Comparison of ENCODE assay signal across 14 mouse cellular contexts in the genomic region with DNA sequence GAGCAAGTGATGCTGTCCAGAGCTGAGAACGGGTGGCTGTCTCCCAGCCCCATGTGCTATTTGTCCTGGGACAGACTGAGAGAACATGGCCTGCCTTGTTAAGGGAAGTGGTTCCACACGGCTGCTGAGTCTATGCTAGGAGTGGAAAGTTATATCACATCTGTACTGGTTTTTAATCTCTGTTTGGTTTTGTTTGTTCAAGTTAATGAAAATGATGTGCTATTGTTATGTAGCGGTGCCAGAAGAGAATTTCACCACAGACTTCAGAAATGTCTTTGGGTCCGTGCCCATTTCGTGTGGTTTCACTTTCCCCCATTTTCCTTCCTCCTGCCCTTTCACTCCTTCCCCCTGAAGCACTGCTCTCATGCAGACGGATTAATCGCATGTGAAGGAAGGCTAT.
DNase-seq lines count a peak whose midpoint lies in the region; ATAC-seq and TF ChIP-seq lines count a peak whose summit lies in the region.
"Had no signal": no experiment of that assay in that cellular context is flagged by ENCODE, and none has a peak within 500 bp of the region (broad histone marks: within the 10 kb centered on the region; RNA-seq: fewer than 3 reads in every experiment).

No protein-coding gene starts in this region.

- H3K27me3 ChIP-seq in embryonic facial prominence, embryonic 15.5 days = no peaks in the 10 kb centered on the region
- H3K27me3 ChIP-seq in myocyte (ENCODE audit: control insufficient read depth, insufficient read depth, insufficient read length) = no peaks in the 10 kb centered on the region
- no peaks in the 10 kb centered on the region for H3K27me3 ChIP-seq in liver, embryonic 11.5 days (replicated peaks; ENCODE audit: control insufficient read depth, insufficient read depth, low read length)
- H3K27me3 ChIP-seq: liver, embryonic 13.5 days had no signal

- peak; percentile 73 for ATAC-seq in embryonic facial prominence, embryonic 15.5 days (ENCODE audit: insufficient number of reproducible peaks, low FRiP score, low TSS enrichment, low read depth)
- peak; percentile 61 to 77 for ATAC-seq in hematopoietic stem cell, adult 5-6 weeks (replicated peaks in 1 of 2; ENCODE audit: insufficient read depth in 1 of 2, low FRiP score in 2 of 2, low TSS enrichment in 1 of 2, low read depth in 1 of 2, poor library complexity in 2 of 2, severe bottlenecking in 2 of 2)
- no peak for ATAC-seq in liver, embryonic 11.5 days (replicated peaks; ENCODE audit: low FRiP score)
- ATAC-seq: midbrain, embryonic 16.5 days had no signal

- H3K27ac ChIP-seq in embryonic facial prominence, embryonic 15.5 days (replicated peaks) = no peak overlapping the region
- H3K27ac ChIP-seq in liver, embryonic 11.5 days (ENCODE audit: low read depth, low read length) = no peak overlapping the region
- H3K27ac ChIP-seq: hindbrain, embryonic 10.5 days; liver, embryonic 13.5 days had no signal

- H3K4me1 ChIP-seq in embryonic facial prominence, embryonic 15.5 days = peaks cover 12% of the 10 kb centered on the region; the same call in 1 of the 2 replicates
- no peaks in the 10 kb centered on the region for H3K4me1 ChIP-seq in liver, embryonic 11.5 days (replicated peaks; ENCODE audit: control insufficient read depth, insufficient read depth, low read length)
- H3K4me1 ChIP-seq: hindbrain, embryonic 10.5 days; liver, embryonic 13.5 days had no signal

- H3K9me3 ChIP-seq in embryonic facial prominence, embryonic 15.5 days (replicated peaks) = no peaks in the 10 kb centered on the region
- no peaks in the 10 kb centered on the region for H3K9me3 ChIP-seq in liver, embryonic 11.5 days (ENCODE audit: control insufficient read depth, low read length)
- H3K9me3 ChIP-seq: hindbrain, embryonic 10.5 days; liver, embryonic 13.5 days had no signal

- H3K4me2 ChIP-seq in embryonic facial prominence, embryonic 15.5 days (replicated peaks) = no peak overlapping the region
- peak overlapping the region; percentile 40 for H3K4me2 ChIP-seq in myocyte (ENCODE audit: low read depth)
- no peak overlapping the region for H3K4me2 ChIP-seq in liver, embryonic 11.5 days
- H3K4me2 ChIP-seq: liver, embryonic 13.5 days had no signal

- no peak for TF ChIP-seq POLR2A in myocyte (IDR thresholded peaks at IDR 0.05; ENCODE audit: insufficient read length, low read depth)

- peak; percentile 21 to 28 for DNase-seq in heart, adult 9 months (ENCODE audit: low spot score in 2 of 2)
- no peak for DNase-seq in heart, postnatal 4 days
- DNase-seq in right cerebral cortex, adult 18-20 months = no peak
- DNase-seq in kidney, postnatal 36 days = no peak
- no peak for DNase-seq in liver, embryonic 11.5 days (ENCODE audit: low spot score)
- DNase-seq: kidney, adult 11 months; layer of hippocampus, adult 9-11 months; liver, embryonic 13.5 days; thymus, postnatal 4 days had no signal

- no peaks in the 10 kb centered on the region for H3K36me3 ChIP-seq in embryonic facial prominence, embryonic 15.5 days
- H3K36me3 ChIP-seq in myocyte (ENCODE audit: control insufficient read depth, insufficient read depth) = no peaks in the 10 kb centered on the region
- no peaks in the 10 kb centered on the region for H3K36me3 ChIP-seq in liver, embryonic 11.5 days (ENCODE audit: control insufficient read depth, insufficient read depth, low read length)
- H3K36me3 ChIP-seq: hindbrain, embryonic 10.5 days; liver, embryonic 13.5 days had no signal

- H3ac ChIP-seq in myocyte (ENCODE audit: control insufficient read depth, insufficient read length) = no peak overlapping the region

- H3K79me2 ChIP-seq in myocyte (ENCODE audit: control insufficient read depth, insufficient read depth) = no peaks in the 10 kb centered on the region

- WGBS in embryonic facial prominence, embryonic 15.5 days = 28% methylated on average over 7 of the region's 7 CpGs
- 70% methylated on average over 7 of the region's 7 CpGs for WGBS in liver, embryonic 11.5 days

- H3K9ac ChIP-seq in embryonic facial prominence, embryonic 15.5 days = no peak overlapping the region
- H3K9ac ChIP-seq in liver, embryonic 11.5 days (ENCODE audit: low read depth, low read length) = no peak overlapping the region
- H3K9ac ChIP-seq: liver, embryonic 13.5 days had no signal

- no peak overlapping the region for H3K4me3 ChIP-seq in embryonic facial prominence, embryonic 15.5 days (replicated peaks)
- H3K4me3 ChIP-seq in myocyte = no peak overlapping the region
- H3K4me3 ChIP-seq in liver, embryonic 11.5 days (ENCODE audit: low read depth, low read length) = no peak overlapping the region
- H3K4me3 ChIP-seq: hindbrain, embryonic 10.5 days; liver, embryonic 13.5 days had no signal

TF ChIP-seq in myocyte, 11 proteins besides CTCF, POLR2A, EP300 and RAD21:
- TF ChIP-seq TCF12 (IDR thresholded peaks at IDR 0.05; ENCODE audit: insufficient read depth, poor library complexity, severe bottlenecking) = no peak

Comparison
In these comparisons a context has a peak if more than half of its experiments do, and no peak if none do; other contexts are left out.
1. DNase-seq: peak in heart, adult 9 months (2 of 2); none in heart, postnatal 4 days (single experiment), right cerebral cortex, adult 18-20 months (single experiment), kidney, postnatal 36 days (0 of 2) and liver, embryonic 11.5 days (single experiment).